Mouse (Mus musculus): Measurements from ENCODE around the gene Rbm33. TPM values are rescaled to one million over a fixed set of nuclear protein-coding genes. Genes with fewer than 3 reads are reported as not detected.

Gene Rbm33
- total RNA-seq, 1 experiment: 21.2 TPM

GRCm38 (mm10) chr5:28277279-28277678, 39.6 kb upstream of the Rbm33 start:
- no peak for DNase-seq (ENCODE audit: low read depth, low spot score)
- TF ChIP-seq HCFC1 (IDR thresholded peaks at IDR 0.05; ENCODE audit: borderline replicate concordance, insufficient read depth, low read length) (no peak), ZNF384 (IDR thresholded peaks at IDR 0.05; ENCODE audit: low read depth, low read length) (no peak), CHD2 (IDR thresholded peaks at IDR 0.05; ENCODE audit: low read depth, low read length) (no peak), ZC3H11A (IDR thresholded peaks at IDR 0.05; ENCODE audit: borderline replicate concordance, low read depth, low read length) (no peak), MAFK (IDR thresholded peaks at IDR 0.05; ENCODE audit: insufficient read depth, low read depth, low read length) (no peak)
- Histone ChIP-seq H3K4me1 (ENCODE audit: control insufficient read depth in 2 of 2, insufficient read depth in 2 of 2, low read length in 2 of 2, poor library complexity in 1 of 2) (no peaks in the 10 kb centered on the region), H3K4me3 (ENCODE audit: insufficient read depth in 1 of 2, low read depth in 1 of 2, low read length in 2 of 2, poor library complexity in 1 of 2, severe bottlenecking in 1 of 2) (no peak overlapping the region), H3K9ac (ENCODE audit: insufficient read depth, low read depth, low read length, poor library complexity, severe bottlenecking) (no peak overlapping the region), H3K27ac (ENCODE audit: insufficient read depth, low read depth, low read length, poor library complexity, severe bottlenecking) (no peak overlapping the region), H3K9me3 (ENCODE audit: control insufficient read depth, insufficient read depth, low read depth, low read length) (no peaks in the 10 kb centered on the region; the same call in 1 of the 2 replicates), H3K36me3 (ENCODE audit: control insufficient read depth, insufficient read depth, low read length, poor library complexity, severe bottlenecking) (no peaks in the 10 kb centered on the region)
- in situ Hi-C loops (cut with MboI; ENCODE audit: low sequenced_read_pairs in 2 of 2, unreplicated experiment in 2 of 2): no loop called here

DNA sequence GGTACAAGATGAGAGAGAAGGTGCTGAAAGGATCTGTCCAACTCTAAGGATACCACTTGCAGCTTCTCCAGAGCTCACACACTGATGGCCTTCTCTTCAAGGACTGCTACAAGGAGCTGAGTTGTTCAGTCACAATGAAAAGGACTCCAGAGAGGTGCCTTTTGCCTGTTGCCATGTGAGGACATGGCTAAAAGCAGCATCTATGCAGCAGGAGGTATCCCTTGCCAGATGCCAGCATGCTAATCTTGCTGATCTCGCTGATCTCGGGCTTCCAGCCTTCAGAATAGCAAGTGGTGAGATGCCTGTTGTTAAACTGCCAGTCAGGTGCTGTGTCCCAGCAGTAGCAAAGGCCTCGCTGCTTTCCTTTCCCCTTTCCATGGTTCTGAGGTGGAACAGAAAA, 27.8 kb upstream of the Rbm33 start:
- Histone ChIP-seq H3K27ac (ENCODE audit: insufficient read depth, low read depth, low read length, poor library complexity, severe bottlenecking) (no peak overlapping the region), H3K9me3 (ENCODE audit: control insufficient read depth, insufficient read depth, low read depth, low read length) (no peaks in the 10 kb centered on the region), H3K4me1 (ENCODE audit: control insufficient read depth in 2 of 2, insufficient read depth in 2 of 2, low read length in 2 of 2, poor library complexity in 1 of 2) (no peaks in the 10 kb centered on the region), H3K36me3 (ENCODE audit: control insufficient read depth, insufficient read depth, low read length, poor library complexity, severe bottlenecking) (no peaks in the 10 kb centered on the region), H3K4me3 (ENCODE audit: insufficient read depth in 1 of 2, low read depth in 1 of 2, low read length in 2 of 2, poor library complexity in 1 of 2, severe bottlenecking in 1 of 2) (no peak overlapping the region), H3K9ac (ENCODE audit: insufficient read depth, low read depth, low read length, poor library complexity, severe bottlenecking) (no peak overlapping the region)
- DNase-seq (ENCODE audit: low read depth, low spot score): no peak
- in situ Hi-C loops (cut with MboI; ENCODE audit: low sequenced_read_pairs in 2 of 2, unreplicated experiment in 2 of 2): no loop called here
- TF ChIP-seq CHD2 (IDR thresholded peaks at IDR 0.05; ENCODE audit: low read depth, low read length) (no peak), ZC3H11A (IDR thresholded peaks at IDR 0.05; ENCODE audit: borderline replicate concordance, low read depth, low read length) (no peak), MAFK (IDR thresholded peaks at IDR 0.05; ENCODE audit: insufficient read depth, low read depth, low read length) (no peak), ZNF384 (IDR thresholded peaks at IDR 0.05; ENCODE audit: low read depth, low read length) (no peak), HCFC1 (IDR thresholded peaks at IDR 0.05; ENCODE audit: borderline replicate concordance, insufficient read depth, low read length) (no peak)

DNA sequence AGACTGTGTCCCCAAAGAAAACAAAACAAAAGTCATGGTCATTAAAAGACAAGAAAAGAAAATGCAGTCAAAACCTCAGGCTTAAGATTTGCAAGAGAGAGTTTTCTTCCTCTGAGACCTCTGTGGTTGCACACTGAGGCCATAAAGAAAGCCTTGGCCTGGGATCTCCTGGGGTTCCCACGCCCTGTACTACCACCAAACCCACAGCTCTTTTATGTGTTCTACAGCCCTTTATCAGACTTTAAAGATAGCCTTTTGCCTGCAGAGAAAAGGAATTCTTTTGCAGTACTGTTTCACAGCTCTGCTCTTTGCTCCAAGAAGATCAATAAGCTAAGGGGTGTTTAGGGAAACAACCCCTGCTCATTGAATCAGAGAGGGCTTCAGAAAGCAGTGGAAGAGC, 26.3 kb upstream of the Rbm33 start:
- no peak overlapping the region for H3K4me3 ChIP-seq (ENCODE audit: insufficient read depth in 1 of 2, low read depth in 1 of 2, low read length in 2 of 2, poor library complexity in 1 of 2, severe bottlenecking in 1 of 2)
- in situ Hi-C loops (cut with MboI; ENCODE audit: low sequenced_read_pairs in 2 of 2, unreplicated experiment in 2 of 2): no loop called here
- no peak for TF ChIP-seq HCFC1 (IDR thresholded peaks at IDR 0.05; ENCODE audit: borderline replicate concordance, insufficient read depth, low read length)
- no peak for TF ChIP-seq ZNF384 (IDR thresholded peaks at IDR 0.05; ENCODE audit: low read depth, low read length)
- TF ChIP-seq ZC3H11A (IDR thresholded peaks at IDR 0.05; ENCODE audit: borderline replicate concordance, low read depth, low read length): no peak
- no peak for TF ChIP-seq MAFK (IDR thresholded peaks at IDR 0.05; ENCODE audit: insufficient read depth, low read depth, low read length)
- TF ChIP-seq CHD2 (IDR thresholded peaks at IDR 0.05; ENCODE audit: low read depth, low read length): no peak
- no peaks in the 10 kb centered on the region for H3K9me3 ChIP-seq (ENCODE audit: control insufficient read depth, insufficient read depth, low read depth, low read length)
- no peak overlapping the region for H3K27ac ChIP-seq (ENCODE audit: insufficient read depth, low read depth, low read length, poor library complexity, severe bottlenecking)
- H3K4me1 ChIP-seq (ENCODE audit: control insufficient read depth in 2 of 2, insufficient read depth in 2 of 2, low read length in 2 of 2, poor library complexity in 1 of 2): no peaks in the 10 kb centered on the region
- no peak overlapping the region for H3K9ac ChIP-seq (ENCODE audit: insufficient read depth, low read depth, low read length, poor library complexity, severe bottlenecking)
- DNase-seq (ENCODE audit: low read depth, low spot score): no peak
- H3K36me3 ChIP-seq (ENCODE audit: control insufficient read depth, insufficient read depth, low read length, poor library complexity, severe bottlenecking): no peaks in the 10 kb centered on the region

DNA sequence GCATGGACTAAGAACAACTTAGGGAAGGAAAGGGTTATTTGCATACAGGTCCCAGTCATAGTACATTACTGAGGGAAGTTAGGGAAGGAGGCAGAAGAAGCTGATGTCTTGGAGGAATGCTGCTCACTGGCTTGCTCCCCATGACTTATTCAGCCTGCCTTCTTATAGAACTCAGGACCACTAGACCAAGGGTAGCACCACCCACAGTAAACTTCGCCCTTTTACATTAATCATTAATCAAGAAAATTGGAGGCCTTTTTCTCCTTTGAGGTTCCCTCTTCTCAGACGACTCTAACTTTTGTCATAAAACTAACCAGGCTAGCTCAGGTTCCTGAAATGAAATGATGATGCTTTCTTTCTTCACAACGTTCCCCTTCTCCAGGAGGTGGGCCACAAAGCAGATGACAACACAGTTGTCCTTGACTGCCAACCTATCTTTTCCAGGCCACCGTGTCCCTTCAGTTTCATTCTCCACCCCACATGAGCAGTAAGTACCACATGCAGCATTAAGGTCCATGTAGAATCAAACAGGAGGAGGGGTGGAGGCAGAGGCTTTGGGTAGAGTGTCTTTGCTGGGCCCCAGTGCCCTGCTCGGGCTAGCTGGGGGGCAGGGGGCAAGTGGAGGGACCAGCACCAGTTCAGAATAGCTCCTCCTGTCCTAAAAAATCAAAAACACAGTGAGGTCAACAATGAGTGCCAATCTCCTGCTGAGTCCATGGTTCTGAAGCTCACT, 25.6 kb upstream of the Rbm33 start:
- Histone ChIP-seq H3K9ac (ENCODE audit: insufficient read depth, low read depth, low read length, poor library complexity, severe bottlenecking) (no peak overlapping the region), H3K36me3 (ENCODE audit: control insufficient read depth, insufficient read depth, low read length, poor library complexity, severe bottlenecking) (no peaks in the 10 kb centered on the region), H3K4me3 (ENCODE audit: insufficient read depth in 1 of 2, low read depth in 1 of 2, low read length in 2 of 2, poor library complexity in 1 of 2, severe bottlenecking in 1 of 2) (no peak overlapping the region), H3K4me1 (ENCODE audit: control insufficient read depth in 2 of 2, insufficient read depth in 2 of 2, low read length in 2 of 2, poor library complexity in 1 of 2) (no peaks in the 10 kb centered on the region), H3K9me3 (ENCODE audit: control insufficient read depth, insufficient read depth, low read depth, low read length) (no peaks in the 10 kb centered on the region), H3K27ac (ENCODE audit: insufficient read depth, low read depth, low read length, poor library complexity, severe bottlenecking) (no peak overlapping the region)
- in situ Hi-C loops (cut with MboI; ENCODE audit: low sequenced_read_pairs in 2 of 2, unreplicated experiment in 2 of 2): no loop called here
- DNase-seq (ENCODE audit: low read depth, low spot score): no peak
- TF ChIP-seq CHD2 (IDR thresholded peaks at IDR 0.05; ENCODE audit: low read depth, low read length) (no peak), MAFK (IDR thresholded peaks at IDR 0.05; ENCODE audit: insufficient read depth, low read depth, low read length) (no peak), ZC3H11A (IDR thresholded peaks at IDR 0.05; ENCODE audit: borderline replicate concordance, low read depth, low read length) (no peak), HCFC1 (IDR thresholded peaks at IDR 0.05; ENCODE audit: borderline replicate concordance, insufficient read depth, low read length) (no peak), ZNF384 (IDR thresholded peaks at IDR 0.05; ENCODE audit: low read depth, low read length) (no peak)
